In the genomic region with DNA sequence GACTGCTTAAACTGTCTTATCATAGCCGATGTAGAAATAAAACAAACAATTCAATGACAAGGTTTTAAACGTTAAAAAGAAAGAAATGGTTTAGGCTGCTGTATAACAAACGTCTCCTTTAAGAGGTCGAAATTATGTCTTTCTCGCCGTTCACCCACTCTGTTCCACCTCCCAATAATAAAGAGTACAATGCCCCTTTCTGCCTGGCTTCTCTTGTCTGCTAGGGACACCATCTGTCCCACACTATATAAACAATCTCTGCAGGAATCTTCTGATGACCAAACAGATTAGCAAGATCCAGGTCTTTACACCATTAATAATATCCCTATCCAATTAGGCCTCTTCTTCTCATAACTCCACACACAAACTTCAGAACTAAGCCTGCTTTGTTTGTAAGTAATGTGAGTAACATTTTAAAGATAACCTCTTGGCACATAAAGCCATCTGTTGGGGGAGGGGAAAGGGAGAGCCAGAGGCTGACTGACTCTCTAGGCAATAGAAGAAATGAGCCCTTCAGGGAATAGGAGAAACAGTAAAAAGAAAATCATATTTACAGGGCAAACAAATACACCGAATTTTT, we compare ENCODE assay signal across 8 mouse cellular contexts. TPM values are rescaled to one million over a fixed set of nuclear protein-coding genes. Genes with fewer than 3 reads are reported as not detected.
DNase-seq lines count a peak whose midpoint lies in the region; ATAC-seq and TF ChIP-seq lines count a peak whose summit lies in the region.

No protein-coding gene starts in this region.

- peak; percentile 37 for DNase-seq in cerebellum, adult 8-10 months
- DNase-seq in forebrain, postnatal 0 days = peak; percentile 3
- peak; percentile 61 for DNase-seq in midbrain, embryonic 14.5 days
- DNase-seq in frontal cortex, adult 2 months (ENCODE audit: extremely low spot score in 1 of 2, low spot score in 1 of 2) = no peak
- DNase-seq in adrenal gland, postnatal 4 days (ENCODE audit: low spot score in 2 of 2) = no peak
- no peak for DNase-seq in adrenal gland, postnatal 14 days

- H3K4me3 ChIP-seq in forebrain, embryonic 15.5 days = peak overlapping the region; percentile 2; the same call in 1 of the 2 replicates
- H3K4me3 ChIP-seq in forebrain, embryonic 12.5 days (replicated peaks) = no peak overlapping the region
- peak overlapping the region; percentile 90 for H3K4me3 ChIP-seq in forebrain, postnatal 0 days (ENCODE audit: low read depth, low read length)
- peak overlapping the region; percentile 91 for H3K4me3 ChIP-seq in midbrain, embryonic 14.5 days (replicated peaks; ENCODE audit: low read depth, low read length)

- no peaks in the 10 kb centered on the region for H3K9me3 ChIP-seq in forebrain, embryonic 15.5 days
- no peaks in the 10 kb centered on the region for H3K9me3 ChIP-seq in forebrain, embryonic 12.5 days
- no peaks in the 10 kb centered on the region for H3K9me3 ChIP-seq in forebrain, postnatal 0 days (ENCODE audit: low read length)
- H3K9me3 ChIP-seq in midbrain, embryonic 14.5 days (ENCODE audit: control insufficient read depth, low read length) = no peaks in the 10 kb centered on the region

- 31% methylated on average over 7 of the region's 7 CpGs for WGBS in forebrain, embryonic 15.5 days
- WGBS in forebrain, embryonic 12.5 days = 28% methylated on average over 7 of the region's 7 CpGs
- 30% methylated on average over 7 of the region's 7 CpGs for WGBS in forebrain, postnatal 0 days
- WGBS in midbrain, embryonic 14.5 days = 23% methylated on average over 7 of the region's 7 CpGs

- H3K4me2 ChIP-seq in forebrain, embryonic 15.5 days (replicated peaks) = peak overlapping the region; percentile 59; the same call in 1 of the 2 replicates
- no peak overlapping the region for H3K4me2 ChIP-seq in forebrain, embryonic 12.5 days
- H3K4me2 ChIP-seq in forebrain, postnatal 0 days (ENCODE audit: low read depth) = peak overlapping the region; percentile 63
- peak overlapping the region; percentile 62 for H3K4me2 ChIP-seq in midbrain, embryonic 14.5 days (ENCODE audit: low read length)

- no peak for TF ChIP-seq CTCF in forebrain, postnatal 0 days (IDR thresholded peaks at IDR 0.05; ENCODE audit: low read depth)

- peaks cover 8% of the 10 kb centered on the region for H3K4me1 ChIP-seq in forebrain, embryonic 15.5 days
- peaks cover 4% of the 10 kb centered on the region; the same call in 1 of the 2 replicates for H3K4me1 ChIP-seq in forebrain, embryonic 12.5 days
- peaks cover 7% of the 10 kb centered on the region; the same call in 1 of the 2 replicates for H3K4me1 ChIP-seq in forebrain, postnatal 0 days (ENCODE audit: insufficient read depth)
- H3K4me1 ChIP-seq in midbrain, embryonic 14.5 days (ENCODE audit: control insufficient read depth, insufficient read depth, low read length) = peaks cover 15% of the 10 kb centered on the region; the same call in 1 of the 2 replicates

- peaks cover 3% of the 10 kb centered on the region; the same call in 1 of the 2 replicates for H3K27me3 ChIP-seq in forebrain, embryonic 15.5 days
- peaks cover 16% of the 10 kb centered on the region for H3K27me3 ChIP-seq in forebrain, embryonic 12.5 days
- no peaks in the 10 kb centered on the region for H3K27me3 ChIP-seq in forebrain, postnatal 0 days (ENCODE audit: insufficient read depth, low read length)
- H3K27me3 ChIP-seq in midbrain, embryonic 14.5 days (ENCODE audit: control insufficient read depth, insufficient read depth, low read length) = no peaks in the 10 kb centered on the region

- no peak overlapping the region for H3K27ac ChIP-seq in forebrain, embryonic 15.5 days (replicated peaks)
- H3K27ac ChIP-seq in forebrain, embryonic 12.5 days = no peak overlapping the region
- H3K27ac ChIP-seq in forebrain, postnatal 0 days (ENCODE audit: low read depth, low read length) = no peak overlapping the region
- no peak overlapping the region for H3K27ac ChIP-seq in midbrain, embryonic 14.5 days (replicated peaks; ENCODE audit: low read depth, low read length)

- no peak overlapping the region for H3K9ac ChIP-seq in forebrain, embryonic 15.5 days (replicated peaks)
- H3K9ac ChIP-seq in forebrain, embryonic 12.5 days = no peak overlapping the region
- H3K9ac ChIP-seq in forebrain, postnatal 0 days = no peak overlapping the region
- no peak overlapping the region for H3K9ac ChIP-seq in midbrain, embryonic 14.5 days (replicated peaks; ENCODE audit: low read length)

- no peak for ATAC-seq in forebrain, embryonic 15.5 days (replicated peaks)
- no peak for ATAC-seq in forebrain, embryonic 12.5 days (ENCODE audit: low FRiP score)
- no peak for ATAC-seq in forebrain, postnatal 0 days
- no peak for ATAC-seq in midbrain, embryonic 14.5 days (ENCODE audit: low FRiP score, low TSS enrichment)

- H3K36me3 ChIP-seq in forebrain, embryonic 15.5 days = no peaks in the 10 kb centered on the region
- no peaks in the 10 kb centered on the region for H3K36me3 ChIP-seq in forebrain, embryonic 12.5 days (replicated peaks)
- no peaks in the 10 kb centered on the region for H3K36me3 ChIP-seq in forebrain, postnatal 0 days (ENCODE audit: insufficient read depth)
- no peaks in the 10 kb centered on the region for H3K36me3 ChIP-seq in midbrain, embryonic 14.5 days (ENCODE audit: control insufficient read depth, insufficient read depth, low read length)

RNA-seq across cellular contexts. Expression of a gene that starts 1.7 kb away (rescaled TPM):
- 4.3 TPM in 2 replicates for polyA plus RNA-seq in forebrain, embryonic 15.5 days (2015; fragmentation: Nextera tagmentation; extraction: Ambion mirVana)
- 3.3 and 4.0 TPM in 2 replicates for polyA plus RNA-seq in forebrain, embryonic 12.5 days (2016; fragmentation: Nextera tagmentation; extraction: Ambion mirVana)
- 15.4 and 16.1 TPM in 2 replicates for total RNA-seq in forebrain, postnatal 0 days (2014; rRNA removed)
- 3.2 and 4.6 TPM in 2 replicates for polyA plus RNA-seq in forebrain, postnatal 0 days (2015; fragmentation: Nextera tagmentation; extraction: Ambion mirVana)
- polyA plus RNA-seq in midbrain, embryonic 14.5 days (2014; fragmentation: Nextera tagmentation; extraction: Ambion mirVana) = 6.4 and 7.2 TPM in 2 replicates
- 7.8 and 8.3 TPM in 2 replicates for polyA plus RNA-seq in frontal cortex, adult 2 months (2012; rRNA removed)
- total RNA-seq in adrenal gland, postnatal 4 days (2021) = 10 to 100 TPM; 11.7 to 12.1 TPM
- 11.3 and 13.2 TPM in 2 replicates for total RNA-seq in adrenal gland, postnatal 14 days (2021)

RNA-seq across cellular contexts. Expression of a gene that starts 57.2 kb away (rescaled TPM):
- polyA plus RNA-seq in forebrain, embryonic 15.5 days (2015; fragmentation: Nextera tagmentation; extraction: Ambion mirVana) = 0.18 TPM in 1 of 2 replicates, not detected in the other
- polyA plus RNA-seq in forebrain, embryonic 12.5 days (2016; fragmentation: Nextera tagmentation; extraction: Ambion mirVana) = 0.36 and 0.49 TPM in 2 replicates
- 0.15 and 0.24 TPM in 2 replicates for total RNA-seq in forebrain, postnatal 0 days (2014; rRNA removed)
- 0.11 and 0.15 TPM in 2 replicates for polyA plus RNA-seq in forebrain, postnatal 0 days (2015; fragmentation: Nextera tagmentation; extraction: Ambion mirVana)
- 0.16 TPM in 1 of 2 replicates, not detected in the other for polyA plus RNA-seq in midbrain, embryonic 14.5 days (2014; fragmentation: Nextera tagmentation; extraction: Ambion mirVana)
- polyA plus RNA-seq in frontal cortex, adult 2 months (2012; rRNA removed) = 0.10 and 0.15 TPM in 2 replicates
- total RNA-seq in adrenal gland, postnatal 4 days (2021) = under 1 TPM; 0.67 to 0.76 TPM
- total RNA-seq in adrenal gland, postnatal 14 days (2021) = not detected in 2 replicates

Comparison
In these comparisons a context has a peak if more than half of its experiments do, and no peak if none do; other contexts are left out.
1. DNase-seq: peak in cerebellum, adult 8-10 months (single experiment), forebrain, postnatal 0 days (single experiment) and midbrain, embryonic 14.5 days (single experiment); none in frontal cortex, adult 2 months (0 of 2), adrenal gland, postnatal 4 days (0 of 2) and adrenal gland, postnatal 14 days (single experiment).